Mouse (Mus musculus) limb, embryonic 10.5 days (tissue): Measurements from ENCODE around the gene Iqsec1. TPM values are rescaled to one million over a fixed set of nuclear protein-coding genes. Genes with fewer than 3 reads are reported as not detected.

Source experiments
- DNase-seq: peaks from one replicate; pipeline ENCODE4 v3.0.0-alpha.2; 2017; ENCODE audit warnings: low spot score
- H3K27ac ChIP-seq: fragments of 300-500 bp; sonication (generic); 2 replicates; pipeline ENCODE4 v1.5.1; 2016; ENCODE audit warnings: mild to moderate bottlenecking
- H3K27me3 ChIP-seq: fragments of 300-500 bp; sonication (generic); 2 replicates; pipeline ENCODE4 v1.6.1; 2016; ENCODE audit warnings: low read depth, mild to moderate bottlenecking; ENCODE audit not compliant: poor library complexity, severe bottlenecking
- H3K36me3 ChIP-seq: fragments of 300-500 bp; sonication (generic); 2 replicates; pipeline ENCODE4 v1.6.1; 2016; ENCODE audit warnings: mild to moderate bottlenecking, moderate library complexity
- H3K4me1 ChIP-seq: fragments of 300-500 bp; sonication (generic); 2 replicates; pipeline ENCODE4 v1.6.1; 2016
- H3K4me3 ChIP-seq: fragments of 300-500 bp; sonication (generic); 2 replicates; pipeline ENCODE4 v1.5.1; 2016; ENCODE audit warnings: mild to moderate bottlenecking, moderate library complexity
- H3K9me3 ChIP-seq: fragments of 300-500 bp; sonication (generic); replicated peaks from 2 replicates; pipeline ENCODE4 v1.6.1; 2016; ENCODE audit warnings: mild to moderate bottlenecking
- WGBS: fragments of 180-500 bp; shearing (Covaris S2); methylation state at CpG from one replicate; pipeline ENCODE4 v1.1.7; 2016; 5-methylcytosine and 5-hydroxymethylcytosine counted together
- polyA plus RNA-seq: library from polyadenylated mRNA; unstranded; fragments of >200 nt; fragmentation: Nextera tagmentation; extraction: Ambion mirVana; gene quantifications from 2 replicates; pipeline ENCODE4 v1.2.1, GENCODE M21; 2016

The Iqsec1 gene
- polyA plus RNA-seq, 1 experiment from 2014 or later, result 6.7 TPM

GRCm38 (mm10) chr6:90802058-90802457 is 186.4 kb downstream of the Iqsec1 start:
- H3K4me1 ChIP-seq, result no peaks in the 10 kb centered on the region
- DNase-seq, result no peak
- no peaks in the 10 kb centered on the region for H3K36me3 ChIP-seq
- H3K27me3 ChIP-seq, result no peaks in the 10 kb centered on the region
- no peaks in the 10 kb centered on the region for H3K9me3 ChIP-seq
- no peak overlapping the region for H3K27ac ChIP-seq
- no peak overlapping the region for H3K4me3 ChIP-seq
- WGBS, result 58% methylated on average over 3 of the region's 3 CpGs

- Histone ChIP-seq H3K36me3 (no peaks in the 10 kb centered on the region), H3K27ac (no peak overlapping the region), H3K9me3 (no peaks in the 10 kb centered on the region), H3K4me3 (no peak overlapping the region), H3K27me3 (no peaks in the 10 kb centered on the region), H3K4me1 (no peaks in the 10 kb centered on the region)
- 93% methylated on average over 2 of the region's 2 CpGs for WGBS
- DNase-seq, result no peak
Observed at GRCm38 (mm10) chr6:90800825-90801224, 187.7 kb downstream of the Iqsec1 start.

GRCm38 (mm10) chr6:90799116-90799515 is 189.4 kb downstream of the Iqsec1 start:
- H3K36me3 ChIP-seq, result no peaks in the 10 kb centered on the region
- H3K9me3 ChIP-seq, result no peaks in the 10 kb centered on the region
- no peak for DNase-seq
- H3K27me3 ChIP-seq, result no peaks in the 10 kb centered on the region
- H3K27ac ChIP-seq, result no peak overlapping the region
- 83% methylated on average over 1 of the region's 1 CpGs for WGBS
- H3K4me1 ChIP-seq, result no peaks in the 10 kb centered on the region
- H3K4me3 ChIP-seq, result no peak overlapping the region

- Histone ChIP-seq H3K9me3 (no peaks in the 10 kb centered on the region), H3K27me3 (no peaks in the 10 kb centered on the region), H3K4me3 (no peak overlapping the region), H3K27ac (no peak overlapping the region), H3K4me1 (no peaks in the 10 kb centered on the region), H3K36me3 (no peaks in the 10 kb centered on the region)
- DNase-seq, result no peak
Observed at GRCm38 (mm10) chr6:90798201-90798600, 190.3 kb downstream of the Iqsec1 start.

- DNase-seq, result no peak
- Histone ChIP-seq H3K4me3 (no peak overlapping the region), H3K36me3 (no peaks in the 10 kb centered on the region), H3K4me1 (no peaks in the 10 kb centered on the region), H3K27me3 (no peaks in the 10 kb centered on the region), H3K27ac (no peak overlapping the region), H3K9me3 (no peaks in the 10 kb centered on the region)
- 89% methylated on average over 2 of the region's 2 CpGs for WGBS
Observed at GRCm38 (mm10) chr6:90796902-90797596, 191.4 kb downstream of the Iqsec1 start.

- Histone ChIP-seq H3K4me3 (no peak overlapping the region), H3K27ac (no peak overlapping the region), H3K36me3 (no peaks in the 10 kb centered on the region), H3K9me3 (no peaks in the 10 kb centered on the region), H3K4me1 (no peaks in the 10 kb centered on the region), H3K27me3 (no peaks in the 10 kb centered on the region)
- DNase-seq, result no peak
Observed at GRCm38 (mm10) chr6:90790901-90791300, 197.6 kb downstream of the Iqsec1 start.

- Histone ChIP-seq H3K9me3 (no peaks in the 10 kb centered on the region), H3K4me1 (no peaks in the 10 kb centered on the region), H3K36me3 (no peaks in the 10 kb centered on the region), H3K4me3 (no peak overlapping the region), H3K27ac (no peak overlapping the region), H3K27me3 (no peaks in the 10 kb centered on the region)
- WGBS, result 89% methylated on average over 5 of the region's 5 CpGs
- no peak for DNase-seq
Observed at GRCm38 (mm10) chr6:90789520-90789919, 199.0 kb downstream of the Iqsec1 start.

- DNase-seq, result no peak
- Histone ChIP-seq H3K4me3 (no peak overlapping the region), H3K9me3 (no peaks in the 10 kb centered on the region), H3K27me3 (no peaks in the 10 kb centered on the region), H3K36me3 (no peaks in the 10 kb centered on the region), H3K4me1 (peaks cover 12% of the 10 kb centered on the region), H3K27ac (no peak overlapping the region)
- WGBS, result 87% methylated on average over 3 of the region's 3 CpGs
Observed at GRCm38 (mm10) chr6:90787587-90787986, 200.9 kb downstream of the Iqsec1 start.

- H3K9me3 ChIP-seq, result no peaks in the 10 kb centered on the region
- H3K27ac ChIP-seq, result no peak overlapping the region
- no peak for DNase-seq
- H3K4me1 ChIP-seq, result peaks cover 17% of the 10 kb centered on the region
- 87% methylated on average over 6 of the region's 6 CpGs for WGBS
- H3K27me3 ChIP-seq, result no peaks in the 10 kb centered on the region
- H3K4me3 ChIP-seq, result no peak overlapping the region
- no peaks in the 10 kb centered on the region for H3K36me3 ChIP-seq
Observed at GRCm38 (mm10) chr6:90787036-90787435, 201.4 kb downstream of the Iqsec1 start.

- DNase-seq, result no peak
- peaks cover 22% of the 10 kb centered on the region for H3K4me1 ChIP-seq
- no peak overlapping the region for H3K27ac ChIP-seq
- no peaks in the 10 kb centered on the region for H3K9me3 ChIP-seq
- H3K36me3 ChIP-seq, result no peaks in the 10 kb centered on the region
- WGBS, result 71% methylated on average over 3 of the region's 3 CpGs
- H3K4me3 ChIP-seq, result no peak overlapping the region
- no peaks in the 10 kb centered on the region for H3K27me3 ChIP-seq
Observed at GRCm38 (mm10) chr6:90786589-90786988, 201.9 kb downstream of the Iqsec1 start.

- peak overlapping the region; percentile 5; the same call in 1 of the 2 replicates for H3K27ac ChIP-seq
- WGBS, result 50% methylated on average over 4 of the region's 4 CpGs
- H3K4me1 ChIP-seq, result peaks cover 30% of the 10 kb centered on the region
- H3K4me3 ChIP-seq, result no peak overlapping the region
- no peaks in the 10 kb centered on the region for H3K36me3 ChIP-seq
- H3K27me3 ChIP-seq, result no peaks in the 10 kb centered on the region
- no peak for DNase-seq
- H3K9me3 ChIP-seq, result no peaks in the 10 kb centered on the region
Observed at GRCm38 (mm10) chr6:90783945-90784344, 204.5 kb downstream of the Iqsec1 start.

- Histone ChIP-seq H3K27ac (peak overlapping the region; percentile 79; the same call in 1 of the 2 replicates), H3K4me1 (peaks cover 30% of the 10 kb centered on the region), H3K36me3 (no peaks in the 10 kb centered on the region), H3K9me3 (no peaks in the 10 kb centered on the region), H3K27me3 (no peaks in the 10 kb centered on the region), H3K4me3 (no peak overlapping the region)
- DNase-seq, result no peak
Observed at GRCm38 (mm10) chr6:90783176-90783575, 205.3 kb downstream of the Iqsec1 start.

- no peak overlapping the region for H3K4me3 ChIP-seq
- peak overlapping the region; percentile 79 for H3K27ac ChIP-seq
- peaks cover 30% of the 10 kb centered on the region for H3K4me1 ChIP-seq
- DNase-seq, result peak; percentile 51
- H3K27me3 ChIP-seq, result no peaks in the 10 kb centered on the region
- no peaks in the 10 kb centered on the region for H3K9me3 ChIP-seq
- 62% methylated on average over 19 of the region's 19 CpGs for WGBS
- H3K36me3 ChIP-seq, result no peaks in the 10 kb centered on the region
Observed at GRCm38 (mm10) chr6:90781921-90782770, 206.3 kb downstream of the Iqsec1 start.
